Mouse (Mus musculus) cerebellum, adult 2 months (tissue): ENCODE measurements around the gene Nynrin. TPM values are rescaled to one million over a fixed set of nuclear protein-coding genes. Genes with fewer than 3 reads are reported as not detected.

Experiments
- DNase-seq, 2 experiments: peaks; one replicate each; pipeline ENCODE4 v3.0.0; 2021
- H3K27ac ChIP-seq: fragments of 200-500 bp; 2 replicates; pipeline ENCODE4 v1.5.1; 2012; ENCODE audit warnings: low read length, control low read depth, inconsistent platforms; ENCODE audit not compliant: insufficient read depth
- H3K27me3 ChIP-seq: fragments of 200-500 bp; 2 replicates; pipeline ENCODE4 v1.6.1; 2012; ENCODE audit warnings: inconsistent platforms, mild to moderate bottlenecking, low read length, moderate library complexity; ENCODE audit not compliant: control insufficient read depth, insufficient read depth
- H3K4me1 ChIP-seq: fragments of 200-500 bp; 2 replicates; pipeline ENCODE4 v1.6.1; 2011; ENCODE audit warnings: low read length; ENCODE audit not compliant: control insufficient read depth, insufficient read depth
- H3K4me3 ChIP-seq: fragments of 200-500 bp; replicated peaks from 2 replicates; pipeline ENCODE3; 2011; ENCODE audit warnings: mild to moderate bottlenecking, low read depth, low read length, control low read depth; ENCODE audit not compliant: insufficient read depth
- CTCF ChIP-seq: fragments of 200-500 bp; IDR thresholded peaks from 2 replicates; pipeline ENCODE4 v1.5.1; 2011; ENCODE audit warnings: low read depth, mild to moderate bottlenecking, control low read depth, low read length, moderate library complexity, borderline replicate concordance; ENCODE audit not compliant: insufficient read depth
- POLR2A ChIP-seq: fragments of 200-500 bp; IDR thresholded peaks from 2 replicates; pipeline ENCODE4 v1.6.1; 2011; ENCODE audit warnings: low read length, control low read depth, borderline replicate concordance; ENCODE audit not compliant: insufficient read depth
- WGBS: fragments of 180-500 bp; shearing (Covaris S2); methylation state at CpG from one replicate; pipeline ENCODE4 v1.1.7; 2018; 5-methylcytosine and 5-hydroxymethylcytosine counted together
- polyA plus RNA-seq: library from polyadenylated mRNA; depleted of rRNA; stranded (reverse); fragments of >200 nt; gene quantifications from 2 replicates; pipeline ENCODE4 v1.2.3, GENCODE M21; 2012

The Nynrin gene
- polyA plus RNA-seq, 1 experiment, result 4.8 TPM

GRCm38 (mm10) chr14:55883663-55884062 is 29.9 kb downstream of the Nynrin start:
- Histone ChIP-seq H3K27me3 (no peaks in the 10 kb centered on the region), H3K27ac (peak overlapping the region; percentile 100), H3K4me3 (peak overlapping the region; percentile 96), H3K4me1 (peaks cover 28% of the 10 kb centered on the region)
- no peak for TF ChIP-seq POLR2A
- TF ChIP-seq CTCF, result no peak
- WGBS, result 17% methylated on average over 12 of the region's 12 CpGs
- no peak for DNase-seq

DNA sequence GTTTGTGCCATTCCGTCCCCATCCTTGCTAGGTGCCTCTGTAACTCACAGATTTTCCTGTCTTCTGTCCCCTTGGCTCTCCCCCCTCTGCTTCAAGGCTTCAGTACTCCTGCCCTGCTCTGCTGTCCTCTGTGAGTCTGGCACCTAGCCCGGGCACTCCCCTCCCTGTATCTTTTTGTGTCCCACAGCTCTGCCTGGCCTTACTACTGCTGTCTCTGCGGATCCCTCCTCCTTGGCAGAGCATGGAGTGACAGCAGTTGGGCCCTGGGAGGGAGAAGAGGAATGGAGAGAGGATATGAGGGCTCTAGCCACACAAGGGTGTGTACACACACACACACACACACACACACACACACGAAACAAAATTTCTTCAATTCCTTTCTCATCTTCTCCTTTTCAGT is 30.4 kb downstream of the Nynrin start, which contains the start of gene Cbln3:
Cbln3 (minus strand) TSS at position 227 of the 400 bp plus-strand sequence.
- no peaks in the 10 kb centered on the region for H3K27me3 ChIP-seq
- H3K4me3 ChIP-seq, result peak within 1 kb of the TSS; percentile 96
- TF ChIP-seq CTCF, result no peak; the same call in 1 of the 2 replicates
- peak; percentile 90; the same call in 1 of the 2 replicates for TF ChIP-seq POLR2A
- DNase-seq, result peak; percentile 98 to 100
- WGBS, result 3% methylated on average over 4 of the region's 4 CpGs
- peak within 1 kb of the TSS; percentile 100 for H3K27ac ChIP-seq
- peaks cover 28% of the 10 kb centered on the region for H3K4me1 ChIP-seq

- TF ChIP-seq POLR2A, result peak; percentile 73
- no peak for TF ChIP-seq CTCF
Observed at GRCm38 (mm10) chr14:55884713-55885113, 30.9 kb downstream of the Nynrin start, which contains the start of gene Khnyn. Gene Khnyn, plus strand, starts transcription at chr14:55884947.

GRCm38 (mm10) chr14:55885114-55885790 is 31.4 kb downstream of the Nynrin start:
- peak overlapping the region; percentile 73 for H3K27ac ChIP-seq
- H3K4me1 ChIP-seq, result peaks cover 25% of the 10 kb centered on the region
- WGBS, result under 1% methylated on average over 27 of the region's 30 CpGs
- peak overlapping the region; percentile 96 for H3K4me3 ChIP-seq
- H3K27me3 ChIP-seq, result no peaks in the 10 kb centered on the region
- peak in 1 of 2 experiments; percentile 71 for DNase-seq
- TF ChIP-seq CTCF (no peak), POLR2A (no peak)

More at GRCm38 (mm10) chr14:55884713-55885113, 30.9 kb downstream of the Nynrin start, which contains the start of gene Khnyn:
- Histone ChIP-seq H3K4me1 (peaks cover 25% of the 10 kb centered on the region), H3K27ac (peak within 1 kb of the TSS; percentile 100), H3K27me3 (no peaks in the 10 kb centered on the region), H3K4me3 (peak within 1 kb of the TSS; percentile 96)
- peak; percentile 95 to 97 for DNase-seq
- WGBS, result 0% methylated on average over 30 of the region's 30 CpGs

DNA sequence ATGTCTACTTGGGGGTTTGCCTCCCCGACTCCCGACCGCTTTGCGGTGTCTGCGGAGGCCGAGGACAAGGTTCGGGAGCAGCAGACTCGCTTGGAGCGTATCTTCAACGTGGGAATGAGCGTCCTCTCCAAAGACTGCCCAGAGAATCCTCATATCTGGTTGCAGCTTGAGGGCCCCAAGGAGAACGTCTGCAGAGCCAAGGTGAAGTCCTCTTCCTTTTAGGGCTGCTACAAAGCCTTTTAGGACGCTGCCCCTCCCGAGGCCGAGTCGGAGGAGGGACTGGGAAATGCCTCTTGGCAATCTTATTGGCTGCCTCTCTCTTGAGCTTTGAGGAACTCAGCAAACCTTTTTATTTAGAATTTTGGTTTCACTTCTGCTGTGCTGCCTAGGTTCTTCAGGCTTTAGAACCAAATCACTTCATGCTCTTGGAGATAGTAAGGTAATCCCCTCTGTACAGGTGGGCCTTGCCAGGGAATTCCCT is 32.0 kb downstream of the Nynrin start:
- Histone ChIP-seq H3K27ac (peak overlapping the region; percentile 73), H3K4me1 (peaks cover 22% of the 10 kb centered on the region), H3K4me3 (peak overlapping the region; percentile 96), H3K27me3 (no peaks in the 10 kb centered on the region)
- WGBS, result 3% methylated on average over 16 of the region's 16 CpGs
- no peak for TF ChIP-seq POLR2A
- TF ChIP-seq CTCF, result no peak
- DNase-seq, result peak in 1 of 2 experiments; percentile 67

- H3K27me3 ChIP-seq, result no peaks in the 10 kb centered on the region
- TF ChIP-seq CTCF, result no peak
- TF ChIP-seq POLR2A, result no peak
- peak overlapping the region; percentile 57 for H3K27ac ChIP-seq
- H3K4me3 ChIP-seq, result peak overlapping the region; percentile 96
- peak; percentile 38 to 58 for DNase-seq
- WGBS, result 36% methylated on average over 24 of the region's 24 CpGs
- peaks cover 18% of the 10 kb centered on the region for H3K4me1 ChIP-seq
Observed at GRCm38 (mm10) chr14:55886571-55887382, 33.0 kb downstream of the Nynrin start.

DNA sequence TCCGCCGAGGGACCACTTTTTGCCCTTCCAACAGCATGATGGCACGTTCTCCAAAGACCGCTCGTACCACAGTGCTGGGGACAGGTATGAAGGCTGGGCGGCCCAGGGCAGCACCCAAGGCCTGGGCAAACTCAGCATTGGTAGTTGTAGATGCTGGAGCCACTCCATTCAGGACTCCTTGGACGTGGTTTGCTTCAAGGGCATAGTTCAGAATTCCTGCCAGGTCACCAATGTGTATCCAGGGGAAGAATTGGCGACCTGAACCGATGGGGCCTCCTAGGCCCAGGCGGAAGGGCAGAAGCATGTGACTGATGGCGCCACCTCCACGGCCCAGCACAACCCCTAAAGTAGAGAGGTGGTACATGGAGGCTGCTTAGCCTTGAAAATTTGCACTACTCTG is 43.9 kb downstream of the Nynrin start:
- 83% methylated on average over 12 of the region's 12 CpGs for WGBS
- no peak overlapping the region for H3K4me3 ChIP-seq
- peaks cover 6% of the 10 kb centered on the region; the same call in 1 of the 2 replicates for H3K4me1 ChIP-seq
- no peak overlapping the region for H3K27ac ChIP-seq
- no peaks in the 10 kb centered on the region for H3K27me3 ChIP-seq
- TF ChIP-seq POLR2A, result 0 out of 2 replicates have a peak, but pooled peaks have one; percentile 8
- no peak for TF ChIP-seq CTCF
- DNase-seq, result peak in 1 of 2 experiments; percentile 24
